Comparison of ENCODE assay signal across 21 mouse cellular contexts in the genomic region with DNA sequence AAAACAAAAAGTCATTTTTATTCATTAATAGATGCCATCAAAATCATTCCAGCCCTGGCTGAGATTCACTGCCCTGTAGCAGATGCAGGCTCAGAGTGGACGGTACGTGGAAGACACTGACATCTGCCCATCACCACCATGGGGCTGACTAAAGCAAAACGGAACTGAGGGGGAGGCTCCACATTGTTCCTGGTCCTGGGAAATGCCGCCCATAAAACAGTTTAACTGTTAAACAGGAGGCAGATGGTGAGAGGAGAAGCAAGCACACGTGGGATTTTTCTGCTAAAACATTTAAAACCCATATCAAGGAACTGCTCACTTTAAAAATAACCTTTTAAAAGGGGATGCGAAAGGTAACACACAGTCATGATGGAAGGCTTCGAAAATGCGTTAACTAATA.
"Had no signal": no experiment of that assay in that cellular context is flagged by ENCODE, and none has a peak within 500 bp of the region (broad histone marks: within the 10 kb centered on the region; RNA-seq: fewer than 3 reads in every experiment).

No protein-coding gene starts in this region.

- DNase-seq: kidney, adult 11 months; kidney, adult 8-10 months; kidney, postnatal 10 days; kidney, postnatal 36 days; liver, postnatal 0 days; lung, embryonic 14.5 days; thymus, adult 2 months; thymus, postnatal 14 days; thymus, postnatal 4 days had no signal

- H3K4me3 ChIP-seq: kidney, embryonic 15.5 days; left cerebral cortex, adult 2 months; limb, embryonic 12.5 days; limb, embryonic 15.5 days; midbrain, embryonic 12.5 days; midbrain, embryonic 15.5 days; neural tube, embryonic 13.5 days had no signal

- H3K9ac ChIP-seq: kidney, embryonic 15.5 days; limb, embryonic 12.5 days; limb, embryonic 15.5 days; liver, embryonic 14.5 days; liver, postnatal 0 days; lung, embryonic 14.5 days; midbrain, embryonic 12.5 days; midbrain, embryonic 15.5 days; neural tube, embryonic 13.5 days had no signal

- H3K27ac ChIP-seq: kidney, embryonic 15.5 days; left cerebral cortex, adult 2 months; limb, embryonic 12.5 days; limb, embryonic 15.5 days; liver, embryonic 14.5 days; macrophage; midbrain, embryonic 12.5 days; midbrain, embryonic 15.5 days; neural tube, embryonic 13.5 days had no signal

- H3K9me3 ChIP-seq: kidney, embryonic 15.5 days; limb, embryonic 12.5 days; limb, embryonic 15.5 days; midbrain, embryonic 12.5 days; midbrain, embryonic 15.5 days; neural tube, embryonic 13.5 days had no signal

- H3K36me3 ChIP-seq: kidney, embryonic 15.5 days; limb, embryonic 12.5 days; limb, embryonic 15.5 days; midbrain, embryonic 12.5 days; midbrain, embryonic 15.5 days; neural tube, embryonic 13.5 days had no signal

- H3K27me3 ChIP-seq: kidney, embryonic 15.5 days; limb, embryonic 12.5 days; limb, embryonic 15.5 days; midbrain, embryonic 12.5 days; midbrain, embryonic 15.5 days; neural tube, embryonic 13.5 days had no signal

- H3K4me2 ChIP-seq: kidney, embryonic 15.5 days; limb, embryonic 12.5 days; limb, embryonic 15.5 days; liver, embryonic 11.5 days; lung, embryonic 14.5 days; midbrain, embryonic 12.5 days; midbrain, embryonic 15.5 days; neural tube, embryonic 13.5 days had no signal

- H3K4me1 ChIP-seq: midbrain, embryonic 15.5 days had no signal

- ATAC-seq: inflammation-experienced regulatory T-cells, adult 6 months; liver, postnatal 0 days; lung, postnatal 0 days; midbrain, embryonic 15.5 days had no signal
